Mouse (Mus musculus) forebrain, embryonic 10.5 days (tissue): Measurements from ENCODE around the gene Slc4a8. TPM values are rescaled to one million over a fixed set of nuclear protein-coding genes. Genes with fewer than 3 reads are reported as not detected.
A peak's percentile ranks its signal among the peaks of the same experiment; 100 is the strongest.

Experiments used
- DNase-seq: peaks from one replicate; pipeline ENCODE4 v3.0.0-alpha.2; 2017; ENCODE audit warnings: low spot score; ENCODE audit errors: extremely low spot score
- H3K27ac ChIP-seq: fragments of 300-500 bp; sonication (generic); 2 replicates; pipeline ENCODE4 v1.5.1; 2016; ENCODE audit warnings: mild to moderate bottlenecking
- H3K27me3 ChIP-seq: fragments of 300-500 bp; sonication (generic); 2 replicates; pipeline ENCODE4 v1.6.1; 2016; ENCODE audit warnings: mild to moderate bottlenecking; ENCODE audit not compliant: poor library complexity, severe bottlenecking
- H3K36me3 ChIP-seq: fragments of 300-500 bp; sonication (generic); replicated peaks from 2 replicates; pipeline ENCODE4 v1.6.1; 2016; ENCODE audit warnings: mild to moderate bottlenecking, moderate library complexity
- H3K4me1 ChIP-seq: fragments of 300-500 bp; sonication (generic); 2 replicates; pipeline ENCODE4 v1.6.1; 2016
- H3K4me3 ChIP-seq: fragments of 300-500 bp; sonication (generic); 2 replicates; pipeline ENCODE4 v1.5.1; 2016; ENCODE audit warnings: mild to moderate bottlenecking, moderate library complexity
- H3K9me3 ChIP-seq: fragments of 300-500 bp; sonication (generic); 2 replicates; pipeline ENCODE4 v1.6.1; 2016; ENCODE audit warnings: mild to moderate bottlenecking, moderate library complexity
- WGBS: fragments of 180-500 bp; shearing (Covaris S2); methylation state at CpG from one replicate; pipeline ENCODE4 v1.1.7; 2016; 5-methylcytosine and 5-hydroxymethylcytosine counted together
- polyA plus RNA-seq: library from polyadenylated mRNA; unstranded; fragments of >200 nt; fragmentation: Nextera tagmentation; extraction: Ambion mirVana; gene quantifications from 2 replicates; pipeline ENCODE4 v1.2.1, GENCODE M21; 2016

The Slc4a8 gene
- polyA plus RNA-seq, 1 experiment from 2014 or later, result 10.8 TPM

DNA sequence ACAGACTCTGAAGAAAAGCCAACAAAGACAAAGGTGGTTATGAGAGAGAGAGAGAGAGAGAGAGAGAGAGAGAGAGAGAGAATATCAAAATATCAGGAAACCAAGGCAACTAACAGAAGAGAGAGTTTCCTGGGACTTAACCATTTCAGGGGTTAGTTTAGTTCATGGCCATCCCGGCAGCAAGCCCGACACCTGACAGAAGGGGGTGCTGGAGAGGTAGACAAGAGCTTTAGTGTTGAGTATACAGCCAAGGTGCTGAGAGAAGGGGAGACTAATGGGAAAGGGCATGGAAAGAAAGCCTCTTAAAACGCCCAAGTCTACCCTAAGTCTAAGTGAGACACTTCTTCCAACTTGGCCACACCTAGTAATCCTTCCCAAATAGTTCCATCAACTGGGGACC, 104.0 kb downstream of the Slc4a8 start:
- Histone ChIP-seq H3K27ac (no peak overlapping the region), H3K27me3 (peaks cover 28% of the 10 kb centered on the region), H3K4me3 (no peak overlapping the region), H3K36me3 (no peaks in the 10 kb centered on the region), H3K9me3 (peaks cover 11% of the 10 kb centered on the region), H3K4me1 (peaks cover 6% of the 10 kb centered on the region)
- no peak for DNase-seq
- 47% methylated on average over 3 of the region's 3 CpGs for whole genome bisulfite sequencing

DNA sequence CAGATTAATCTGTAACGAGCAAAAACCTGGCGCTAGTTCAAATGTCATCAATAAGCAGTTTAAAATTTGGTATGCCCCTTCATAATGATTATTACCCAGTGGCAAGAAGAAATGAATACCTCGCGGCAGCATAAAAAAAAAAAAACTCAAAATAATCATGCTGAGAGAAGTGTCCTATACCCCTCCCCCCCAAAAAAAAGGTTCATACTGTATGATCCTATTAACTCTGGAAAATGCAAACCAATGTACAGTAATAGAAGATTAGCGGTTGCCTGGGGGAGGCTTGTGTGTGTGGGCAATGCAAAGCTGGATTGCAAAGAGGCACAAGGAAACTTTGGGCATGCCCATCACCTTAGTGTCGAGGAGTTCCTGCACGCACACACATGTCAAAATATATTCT, 108.0 kb downstream of the Slc4a8 start, which contains the start of gene Scn8a:
Gene Scn8a (plus strand): TSS at position 301 of the 400 bp plus-strand sequence.
- Histone ChIP-seq H3K9me3 (peaks cover 11% of the 10 kb centered on the region), H3K27me3 (peaks cover 63% of the 10 kb centered on the region), H3K4me1 (peaks cover 29% of the 10 kb centered on the region), H3K27ac (peak within 1 kb of the TSS; percentile 92), H3K4me3 (peak within 1 kb of the TSS; percentile 84), H3K36me3 (no peaks in the 10 kb centered on the region)
- no peak for DNase-seq
- WGBS, result 81% methylated on average over 7 of the region's 7 CpGs

DNA sequence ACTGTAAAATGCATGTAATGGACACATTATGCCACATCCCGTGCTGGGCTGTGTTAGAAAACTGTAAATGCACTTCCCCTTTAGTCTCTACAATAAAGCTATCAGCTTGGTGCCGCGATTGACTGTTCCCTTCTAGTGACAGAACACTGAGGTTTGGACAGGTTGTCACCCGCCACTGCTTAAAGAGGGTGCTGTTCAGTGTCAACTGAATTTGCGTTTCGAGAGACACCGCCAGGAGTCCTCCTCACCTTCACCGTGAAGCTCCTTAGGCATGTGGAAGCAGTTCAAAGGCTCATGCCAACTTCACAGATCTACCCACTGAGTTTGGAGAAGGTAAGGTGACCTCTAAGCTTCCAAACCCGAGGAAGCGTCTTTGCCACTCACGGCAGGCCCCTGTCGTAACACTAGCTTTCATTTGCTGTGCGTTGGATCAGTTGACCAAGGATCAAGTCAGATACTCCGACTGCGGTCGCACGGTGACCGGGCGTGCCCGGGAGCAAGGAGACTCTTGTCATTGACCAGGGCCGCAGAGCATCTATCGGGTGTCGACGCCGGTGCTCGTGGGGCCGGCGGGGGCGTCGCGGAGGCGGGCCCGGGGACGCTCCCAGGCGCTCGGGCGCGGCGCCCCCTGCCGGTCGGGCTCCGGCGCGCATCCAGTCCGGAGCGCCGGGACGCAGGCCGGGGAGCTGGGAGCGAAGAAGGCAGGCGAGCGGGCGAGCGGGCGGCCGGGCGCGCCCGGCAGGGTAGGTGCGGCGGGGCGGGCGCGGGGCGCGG, 108.6 kb downstream of the Slc4a8 start:
- peaks cover 29% of the 10 kb centered on the region for H3K4me1 ChIP-seq
- WGBS, result 5% methylated on average over 64 of the region's 66 CpGs
- peak overlapping the region; percentile 92 for H3K27ac ChIP-seq
- peaks cover 11% of the 10 kb centered on the region for H3K9me3 ChIP-seq
- peak overlapping the region; percentile 84 for H3K4me3 ChIP-seq
- H3K27me3 ChIP-seq, result peaks cover 64% of the 10 kb centered on the region
- H3K36me3 ChIP-seq, result no peaks in the 10 kb centered on the region
- peak; percentile 68 for DNase-seq

DNA sequence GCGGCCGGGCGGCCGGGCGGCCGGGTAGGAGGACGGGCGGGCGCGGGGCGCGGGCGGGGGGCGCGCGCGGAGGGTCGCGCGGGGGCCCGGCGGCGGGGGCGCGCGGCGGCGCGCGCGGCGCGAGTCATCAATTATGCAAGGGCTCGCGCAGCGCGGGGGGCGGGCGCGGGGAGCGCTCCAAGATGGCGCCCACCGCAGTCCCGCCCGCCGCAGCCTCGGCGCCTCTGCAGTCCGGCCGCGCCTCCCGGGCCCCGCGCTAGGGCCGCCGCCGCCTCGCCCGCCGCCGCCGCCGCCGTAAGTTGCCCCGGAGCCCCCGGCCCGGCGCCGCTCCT, 109.2 kb downstream of the Slc4a8 start:
- peaks cover 7% of the 10 kb centered on the region for H3K9me3 ChIP-seq
- H3K4me3 ChIP-seq, result peak overlapping the region; percentile 84
- DNase-seq, result no peak
- H3K36me3 ChIP-seq, result no peaks in the 10 kb centered on the region
- peaks cover 29% of the 10 kb centered on the region for H3K4me1 ChIP-seq
- peaks cover 65% of the 10 kb centered on the region for H3K27me3 ChIP-seq
- WGBS, result 7% methylated on average over 48 of the region's 69 CpGs
- peak overlapping the region; percentile 92 for H3K27ac ChIP-seq

DNA sequence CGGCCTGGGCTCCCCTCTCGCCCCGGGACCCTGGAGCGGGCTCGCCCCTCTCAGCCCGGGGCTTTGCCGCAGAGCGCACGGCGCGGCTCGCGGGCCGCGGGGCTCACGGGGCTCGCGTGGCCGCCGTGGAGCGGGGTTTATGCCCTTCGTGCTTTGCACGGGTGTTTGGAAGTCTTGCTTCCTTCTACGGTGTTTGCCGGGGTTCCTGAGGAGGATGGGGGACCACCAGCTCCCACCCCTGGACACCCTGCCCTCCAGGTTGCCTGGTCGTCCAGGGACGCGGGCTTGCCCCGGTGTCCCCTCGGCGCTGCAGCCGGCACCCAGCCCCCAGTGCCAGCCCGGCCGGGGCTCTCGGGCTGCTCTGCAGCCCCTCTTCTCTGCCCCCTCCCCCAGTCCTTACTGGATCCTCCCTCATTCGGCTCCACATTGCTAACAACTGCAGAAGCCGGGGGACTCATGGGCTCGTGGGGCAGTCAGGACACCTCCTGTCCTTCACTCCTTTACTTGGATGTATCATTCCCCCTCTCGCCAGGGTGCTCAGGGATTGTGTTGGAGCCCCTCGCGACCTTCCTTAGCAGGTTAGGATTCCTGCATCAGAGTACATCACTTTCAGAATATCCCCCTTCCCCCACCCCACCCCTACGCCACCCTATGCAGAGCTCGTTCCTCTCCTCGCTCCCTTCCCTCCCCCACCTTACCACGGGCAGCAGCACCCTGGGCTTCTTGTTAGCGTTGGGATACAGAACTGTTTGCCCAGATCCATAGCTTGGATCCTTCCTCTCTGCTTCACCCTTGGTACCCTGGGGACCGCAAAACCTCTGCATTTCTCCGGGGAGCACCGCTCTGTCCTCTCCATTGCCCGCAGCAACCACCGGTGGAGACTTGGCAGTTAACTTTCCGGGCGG, 109.8 kb downstream of the Slc4a8 start:
- Histone ChIP-seq H3K27ac (peak overlapping the region; percentile 92), H3K9me3 (peaks cover 3% of the 10 kb centered on the region), H3K4me3 (peak overlapping the region; percentile 84), H3K27me3 (peaks cover 70% of the 10 kb centered on the region), H3K36me3 (no peaks in the 10 kb centered on the region), H3K4me1 (peaks cover 29% of the 10 kb centered on the region)
- under 1% methylated on average over 53 of the region's 53 CpGs for WGBS
- peak; percentile 54 for DNase-seq

DNA sequence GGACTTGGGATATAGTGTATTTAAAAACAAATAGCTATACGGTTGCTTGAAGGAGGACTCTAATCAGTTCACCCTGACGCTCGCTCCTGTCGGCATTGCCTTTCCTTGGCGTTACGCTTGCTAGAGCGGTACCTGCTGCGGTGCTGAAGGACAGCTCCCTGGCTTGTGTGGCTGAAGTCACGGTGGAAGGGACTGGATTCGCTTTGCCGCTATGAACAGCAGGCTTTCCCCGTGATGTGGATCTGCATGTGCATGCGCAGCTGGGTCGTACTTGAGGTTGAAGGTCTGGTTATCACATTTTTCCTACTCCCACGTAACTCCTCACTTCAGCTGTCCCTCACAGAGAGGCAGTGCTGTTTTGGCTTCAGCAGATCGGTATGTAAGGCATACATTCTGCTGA, 111.6 kb downstream of the Slc4a8 start:
- Histone ChIP-seq H3K9me3 (no peaks in the 10 kb centered on the region), H3K36me3 (no peaks in the 10 kb centered on the region), H3K4me1 (peaks cover 29% of the 10 kb centered on the region), H3K4me3 (no peak overlapping the region), H3K27me3 (peaks cover 73% of the 10 kb centered on the region), H3K27ac (no peak overlapping the region)
- WGBS, result 2% methylated on average over 16 of the region's 16 CpGs
- peak; percentile 78 for DNase-seq

Other genes with a start within 250 kb of the Slc4a8 start
- gene Tfcp2, start 209.7 kb upstream of the Slc4a8 start, polyA plus RNA-seq, result 31.4 and 33.4 TPM in 2 replicates
- gene Pou6f1, start 161.8 kb upstream of the Slc4a8 start, polyA plus RNA-seq, result 3.6 and 4.9 TPM in 2 replicates
- 214 and 224 TPM in 2 replicates for gene Dazap2, start 146.4 kb upstream of the Slc4a8 start, polyA plus RNA-seq
- 4.3 and 4.6 TPM in 2 replicates for gene Smagp, start 124.8 kb upstream of the Slc4a8 start, polyA plus RNA-seq
- gene Bin2, start 92.2 kb upstream of the Slc4a8 start, polyA plus RNA-seq, result 3.3 and 3.6 TPM in 2 replicates
- gene Cela1, start 73.8 kb upstream of the Slc4a8 start, polyA plus RNA-seq, result 1.4 and 1.8 TPM in 2 replicates
- gene Galnt6, start 32.4 kb upstream of the Slc4a8 start, polyA plus RNA-seq, result not detected in 2 replicates
- gene Scn8a, start 108.1 kb downstream of the Slc4a8 start, polyA plus RNA-seq, result 9.0 and 11.0 TPM in 2 replicates